23 mouse cellular contexts compared by ENCODE assay signal in the genomic region with DNA sequence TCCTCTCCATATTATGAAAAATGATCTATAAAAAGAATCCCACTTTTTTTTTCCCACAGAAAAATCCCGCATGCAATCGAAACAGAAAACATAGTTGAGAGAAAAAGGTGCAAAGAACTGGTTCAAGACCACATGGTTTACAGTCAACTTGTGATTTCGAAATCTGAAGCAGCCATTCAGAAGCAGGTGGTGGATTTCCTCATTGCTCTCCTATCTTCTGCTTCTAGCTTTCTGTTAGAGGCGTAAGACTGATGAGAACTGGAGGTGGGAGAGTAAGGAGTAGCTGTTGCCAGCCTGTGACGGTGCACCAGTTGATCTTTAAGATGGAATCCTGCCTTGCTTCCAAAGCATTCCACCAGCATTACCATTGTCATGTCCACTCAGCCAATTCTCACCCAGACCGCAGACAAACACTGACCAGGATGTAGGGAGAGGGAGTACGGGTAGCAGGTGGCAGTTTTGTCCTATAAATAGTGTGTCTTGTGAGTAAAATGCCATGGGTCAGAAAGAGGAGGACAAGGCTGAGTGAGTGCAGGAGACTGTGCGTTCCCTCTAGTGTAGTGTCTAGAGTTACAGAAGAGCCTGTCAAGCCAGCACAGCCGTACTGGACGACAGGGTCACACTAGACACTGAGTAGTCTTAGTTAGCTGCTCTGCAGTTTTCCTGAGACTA.
DNase-seq lines count a peak whose midpoint lies in the region; ATAC-seq and TF ChIP-seq lines count a peak whose summit lies in the region.
"Had no signal": no experiment of that assay in that cellular context is flagged by ENCODE, and none has a peak within 500 bp of the region (broad histone marks: within the 10 kb centered on the region; RNA-seq: fewer than 3 reads in every experiment).

No protein-coding gene starts in this region.

- peak overlapping the region; percentile 90 for H3K27ac ChIP-seq in gastrocnemius, adult 2 months
- peak overlapping the region in 1 of 2 experiments; percentile 33; a peak in 2 of 4 replicates for H3K27ac ChIP-seq in heart, embryonic 14.5 days (replicated peaks in 1 of 2; ENCODE audit: control insufficient read depth in 1 of 2, insufficient read depth in 1 of 2, low read depth in 2 of 2, low read length in 2 of 2)
- H3K27ac ChIP-seq: embryonic facial prominence, embryonic 13.5 days; hindbrain, embryonic 15.5 days; limb, embryonic 15.5 days; midbrain, embryonic 15.5 days had no signal

- H3K4me2 ChIP-seq in heart, embryonic 14.5 days (ENCODE audit: low read length) = peak overlapping the region; percentile 21; the same call in 1 of the 2 replicates
- H3K4me2 ChIP-seq: embryonic facial prominence, embryonic 13.5 days; hindbrain, embryonic 15.5 days; limb, embryonic 15.5 days; midbrain, embryonic 15.5 days had no signal

- no peaks in the 10 kb centered on the region for H3K36me3 ChIP-seq in heart, embryonic 14.5 days (ENCODE audit: control insufficient read depth, insufficient read depth, low read length)
- H3K36me3 ChIP-seq: embryonic facial prominence, embryonic 13.5 days; G1E; hindbrain, embryonic 15.5 days; limb, embryonic 15.5 days; midbrain, embryonic 15.5 days had no signal

- no peak overlapping the region for H3K9ac ChIP-seq in heart, embryonic 14.5 days (ENCODE audit: low read length)
- H3K9ac ChIP-seq: embryonic facial prominence, embryonic 13.5 days; hindbrain, embryonic 15.5 days; limb, embryonic 15.5 days; midbrain, embryonic 15.5 days had no signal

- ATAC-seq in heart, embryonic 14.5 days (ENCODE audit: insufficient number of reproducible peaks, insufficient read depth, low FRiP score, low read depth) = no peak
- ATAC-seq: CD4-positive, CD25-positive, alpha-beta regulatory T cell, adult 4 months; forebrain, embryonic 14.5 days; intestine, embryonic 16.5 days; lung, postnatal 0 days; midbrain, embryonic 15.5 days had no signal

- intact Hi-C loops in gastrocnemius, adult 2 months (cut with DNase I) = no loop called here
- intact Hi-C loops in left cerebral cortex, postnatal 4 days (cut with DNase I) = no loop called here

- WGBS in heart, embryonic 14.5 days = 54% methylated on average over 10 of the region's 10 CpGs

- TF ChIP-seq CTCF in gastrocnemius, adult 2 months (IDR thresholded peaks at IDR 0.05) = no peak

- no peaks in the 10 kb centered on the region for H3K27me3 ChIP-seq in heart, embryonic 14.5 days (ENCODE audit: control insufficient read depth, insufficient read depth, low read length)
- H3K27me3 ChIP-seq: embryonic facial prominence, embryonic 13.5 days; hindbrain, embryonic 15.5 days; limb, embryonic 15.5 days; midbrain, embryonic 15.5 days had no signal

- peak overlapping the region; percentile 44 for H3K4me3 ChIP-seq in gastrocnemius, adult 2 months
- H3K4me3 ChIP-seq in heart, embryonic 14.5 days (ENCODE audit: control insufficient read depth in 1 of 2, insufficient read depth in 1 of 2, low read depth in 1 of 2, low read length in 2 of 2) = no peak overlapping the region
- H3K4me3 ChIP-seq: embryonic facial prominence, embryonic 13.5 days; hindbrain, embryonic 15.5 days; limb, embryonic 15.5 days; midbrain, embryonic 15.5 days had no signal

- peaks cover 3 to 6% of the 10 kb centered on the region in 2 experiments for H3K4me1 ChIP-seq in heart, embryonic 14.5 days (ENCODE audit: control insufficient read depth in 2 of 2, insufficient read depth in 2 of 2, low read length in 2 of 2)
- H3K4me1 ChIP-seq: limb, embryonic 15.5 days; midbrain, embryonic 15.5 days had no signal

- no peaks in the 10 kb centered on the region for H3K9me3 ChIP-seq in heart, embryonic 14.5 days (ENCODE audit: control insufficient read depth, low read length)
- H3K9me3 ChIP-seq: embryonic facial prominence, embryonic 13.5 days; G1E; hindbrain, embryonic 15.5 days; limb, embryonic 15.5 days; midbrain, embryonic 15.5 days had no signal

- DNase-seq in gastrocnemius, adult 2 months = peak; percentile 65
- DNase-seq in gastrocnemius, postnatal 10 days = no peak
- no peak for DNase-seq in heart, adult 9 months (ENCODE audit: low spot score in 2 of 2)
- peak; percentile 7 to 17 for DNase-seq in kidney, postnatal 4 days
- no peak for DNase-seq in kidney, postnatal 14 days
- DNase-seq in skeletal muscle tissue, adult 2 months (ENCODE audit: low read depth, low spot score) = peak; percentile 87
- DNase-seq in left cerebral cortex, postnatal 4 days = no peak
- DNase-seq: adrenal gland, postnatal 25 days; cerebellum, adult 11 months; cerebellum, postnatal 10 days; layer of hippocampus, postnatal 36 days; retina, postnatal 1 day; thymus, adult 2 months had no signal

Comparison
In these comparisons a context has a peak if more than half of its experiments do, and no peak if none do; other contexts are left out.
1. DNase-seq: peak in gastrocnemius, adult 2 months (single experiment), kidney, postnatal 4 days (2 of 2) and skeletal muscle tissue, adult 2 months (single experiment); none in gastrocnemius, postnatal 10 days (single experiment), heart, adult 9 months (0 of 2), kidney, postnatal 14 days (single experiment) and left cerebral cortex, postnatal 4 days (single experiment).